Mouse (Mus musculus) erythroblast, embryonic 14.5 days (primary cell): ENCODE measurements around the gene Bri3bp. TPM values are rescaled to one million over a fixed set of nuclear protein-coding genes. Genes with fewer than 3 reads are reported as not detected.
"Not testable (repeated sequence)": the region's sequence is repeated elsewhere in the genome, so short reads cannot be mapped to it uniquely, and the experiment has no call there.

ENCODE experiments used
- H3K27me3 ChIP-seq: 2 replicates; pipeline ENCODE4 v1.6.1; 2012; ENCODE audit warnings: inconsistent platforms; ENCODE audit not compliant: control insufficient read depth
- H3K36me3 ChIP-seq: 2 replicates; pipeline ENCODE4 v1.6.1; 2012; ENCODE audit warnings: mild to moderate bottlenecking, inconsistent platforms; ENCODE audit not compliant: control insufficient read depth
- H3K4me1 ChIP-seq: 2 replicates; pipeline ENCODE4 v1.6.1; 2012; ENCODE audit warnings: inconsistent platforms; ENCODE audit not compliant: control insufficient read depth
- H3K4me3 ChIP-seq: replicated peaks from 2 replicates; pipeline ENCODE3; 2012; ENCODE audit warnings: moderate library complexity, mild to moderate bottlenecking, inconsistent platforms
- H3K9me3 ChIP-seq: 2 replicates; pipeline ENCODE4 v1.6.1; 2012; ENCODE audit warnings: low read length, inconsistent platforms, mixed read lengths; ENCODE audit not compliant: control insufficient read depth
- GATA1 ChIP-seq: IDR thresholded peaks from 2 replicates; pipeline ENCODE4 v1.6.1; 2012; ENCODE audit warnings: low read length, inconsistent platforms, mixed read lengths
- TAL1 ChIP-seq: IDR thresholded peaks from 3 replicates; pipeline ENCODE4 v1.6.1; 2012; ENCODE audit warnings: low read length, inconsistent platforms, mixed read lengths
- polyA plus RNA-seq: library from polyadenylated mRNA; stranded (reverse); fragments of >175 nt; gene quantifications from 2 replicates; pipeline ENCODE4 v1.2.3, GENCODE M21; 2012

The Bri3bp gene
- 0.16 and 0.38 TPM in 2 replicates for polyA plus RNA-seq

GRCm38 (mm10) chr5:125441234-125442114 is at the start of gene Bri3bp:
Gene Bri3bp, plus strand, starts transcription at chr5:125441568.
- peak within 1 kb of the TSS; percentile 84 for H3K4me3 ChIP-seq
- no peaks in the 10 kb centered on the region for H3K27me3 ChIP-seq
- peaks cover 4% of the 10 kb centered on the region; the same call in 1 of the 2 replicates for H3K9me3 ChIP-seq
- peaks cover 13% of the 10 kb centered on the region for H3K36me3 ChIP-seq
- H3K4me1 ChIP-seq: peaks cover 52% of the 10 kb centered on the region
- TF ChIP-seq GATA1 (no peak), TAL1 (no peak)

DNA sequence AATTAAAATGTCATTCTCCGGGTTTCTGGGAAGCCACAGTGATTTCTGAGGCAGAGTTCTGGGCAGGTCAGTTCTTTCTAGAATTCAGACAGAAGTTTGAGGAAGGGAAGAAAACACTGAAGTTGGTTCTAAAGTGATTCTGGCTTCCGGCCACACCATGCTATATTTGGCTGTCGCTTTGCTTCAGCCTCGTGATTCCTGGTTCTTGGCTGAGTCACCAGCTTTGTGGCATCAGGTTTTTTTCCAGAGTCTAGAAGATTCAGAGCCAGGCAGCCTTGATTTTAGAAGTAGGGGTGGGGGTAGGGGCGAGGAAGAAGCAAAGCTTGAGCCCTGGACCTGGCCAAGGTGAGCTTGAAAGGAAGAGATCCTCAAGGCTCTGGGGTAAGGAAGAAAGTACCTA is 49.8 kb upstream of the Bri3bp start:
- Histone ChIP-seq H3K4me1 (peaks cover 52% of the 10 kb centered on the region), H3K9me3 (no peaks in the 10 kb centered on the region), H3K36me3 (peaks cover 15% of the 10 kb centered on the region), H3K4me3 (no peak overlapping the region), H3K27me3 (peaks cover 6% of the 10 kb centered on the region)
- TF ChIP-seq GATA1 (no peak), TAL1 (no peak)

DNA sequence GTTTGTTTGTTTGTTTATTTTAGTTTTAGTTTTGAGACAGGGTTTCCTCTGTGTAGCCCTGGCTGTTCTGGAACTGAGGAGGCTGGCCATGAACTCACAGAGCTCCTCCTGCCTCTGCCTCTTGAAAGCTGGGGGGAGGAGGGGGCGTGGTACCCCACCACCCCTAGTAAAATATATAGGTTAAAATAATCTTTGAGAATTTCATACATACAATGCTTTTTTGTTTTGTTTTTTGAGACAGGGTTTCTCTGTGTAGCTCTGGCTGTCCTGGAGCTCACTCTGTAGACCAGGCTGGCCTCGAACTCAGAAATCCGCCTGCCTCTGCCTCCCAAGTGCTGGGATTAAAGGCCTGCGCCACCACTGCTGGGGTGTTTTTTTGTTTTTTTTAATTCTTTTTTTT is 49.2 kb upstream of the Bri3bp start:
- H3K27me3 ChIP-seq: peaks cover 12% of the 10 kb centered on the region
- peaks cover 52% of the 10 kb centered on the region for H3K4me1 ChIP-seq
- H3K4me3 ChIP-seq, H3K9me3 ChIP-seq: not testable (repeated sequence)
- H3K36me3 ChIP-seq: peaks cover 13% of the 10 kb centered on the region

DNA sequence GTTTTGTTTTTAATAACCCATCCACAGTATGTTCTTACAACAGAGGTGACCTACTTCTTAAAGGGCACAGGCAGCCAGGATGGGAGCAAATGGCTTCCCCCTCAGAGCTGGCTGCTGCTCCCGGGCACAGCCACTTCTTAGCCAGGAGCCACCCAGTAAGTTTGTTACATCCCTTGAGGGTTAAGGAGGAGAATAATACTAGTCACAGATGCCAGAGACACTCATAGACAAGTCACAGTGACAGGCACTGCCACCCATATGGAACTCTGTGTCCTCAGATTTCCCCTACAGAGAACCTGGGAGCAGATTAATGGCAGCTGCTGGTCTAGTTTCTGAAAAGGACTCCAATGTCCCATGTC is 48.8 kb upstream of the Bri3bp start:
- Histone ChIP-seq H3K9me3 (no peaks in the 10 kb centered on the region), H3K4me1 (peaks cover 52% of the 10 kb centered on the region), H3K27me3 (peaks cover 13% of the 10 kb centered on the region), H3K36me3 (peaks cover 12% of the 10 kb centered on the region), H3K4me3 (peak overlapping the region; percentile 74)
- TF ChIP-seq TAL1 (no peak), GATA1 (no peak)

DNA sequence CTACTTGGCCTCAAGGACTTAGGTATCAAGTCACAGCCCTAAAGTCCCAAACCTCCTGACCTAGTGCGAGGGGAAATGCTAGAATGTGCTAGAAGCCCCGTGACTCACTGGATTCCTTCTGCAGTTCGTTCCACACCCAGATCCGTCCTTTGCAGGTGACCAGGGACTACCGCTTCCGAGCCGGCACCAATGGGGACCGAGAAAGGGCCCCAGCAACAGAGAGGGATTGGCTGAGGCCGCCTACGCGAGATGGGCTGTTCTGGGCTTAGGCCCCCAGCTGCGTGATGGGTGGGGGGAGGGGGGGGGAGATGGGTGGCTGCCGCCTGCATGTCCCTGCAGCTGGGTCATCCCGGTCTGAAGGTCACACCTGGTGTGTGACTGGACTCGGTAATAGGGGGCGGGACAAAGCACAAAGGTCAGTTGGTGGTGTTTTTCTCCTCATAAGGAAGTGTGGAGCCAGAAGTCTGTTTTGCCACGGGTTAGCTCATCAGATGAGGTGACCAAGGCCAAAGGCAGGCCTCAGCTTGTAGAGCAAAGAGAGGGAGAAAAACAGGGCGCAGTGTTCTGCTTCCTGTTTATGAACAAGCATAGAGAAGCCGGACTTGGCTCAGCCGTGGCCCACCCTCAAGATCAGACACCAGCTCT is 48.3 kb upstream of the Bri3bp start:
- Histone ChIP-seq H3K27me3 (peaks cover 14% of the 10 kb centered on the region), H3K36me3 (peaks cover 10% of the 10 kb centered on the region), H3K4me1 (peaks cover 51% of the 10 kb centered on the region), H3K9me3 (no peaks in the 10 kb centered on the region), H3K4me3 (peak overlapping the region; percentile 74)
- TF ChIP-seq GATA1: no peak
- TF ChIP-seq TAL1: no peak

DNA sequence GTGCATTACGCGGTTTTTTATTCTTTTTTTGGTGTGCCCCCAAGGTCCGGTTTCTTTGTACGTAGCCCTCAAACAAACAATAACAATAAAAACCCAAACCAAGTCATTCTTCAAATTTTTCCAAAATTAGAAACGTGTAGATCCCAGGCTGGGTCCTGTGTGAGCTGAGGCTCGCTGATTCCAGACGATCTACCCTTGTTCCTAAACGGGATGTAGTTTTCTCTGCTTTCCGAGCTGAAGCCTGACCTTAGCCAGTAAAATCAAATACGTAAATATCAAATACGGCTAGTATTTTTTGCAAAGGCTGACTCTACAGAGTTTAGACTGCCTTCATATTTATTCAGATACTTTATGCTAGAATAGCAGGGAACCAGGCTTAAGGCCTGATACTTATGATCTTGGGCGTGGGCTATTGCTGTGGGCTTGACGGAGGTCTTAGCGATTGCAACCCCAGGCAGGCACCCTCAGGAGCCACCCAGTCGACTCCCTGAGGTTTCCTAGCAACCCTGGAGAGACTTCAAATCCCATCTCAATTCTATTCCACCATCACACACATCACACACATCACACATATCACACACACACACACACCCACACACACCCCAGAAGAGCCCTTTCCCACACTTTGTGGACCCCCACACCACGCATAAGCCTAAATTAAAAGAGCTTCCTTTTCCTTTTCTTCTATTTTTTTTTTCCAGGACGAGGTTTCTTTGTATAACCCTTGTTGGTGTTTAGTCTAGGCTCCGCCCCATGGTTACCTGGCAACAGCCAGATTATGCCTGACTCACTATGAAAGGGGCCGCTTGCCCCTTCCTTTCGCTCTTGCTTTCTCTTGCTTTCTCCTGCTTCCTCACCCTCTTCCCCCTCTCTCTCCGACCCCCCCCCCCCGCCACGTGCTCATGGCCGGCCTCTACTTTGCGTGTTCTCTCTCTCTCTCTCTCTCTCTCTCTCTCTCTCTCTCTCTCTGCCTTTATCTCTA is 47.5 kb upstream of the Bri3bp start:
- H3K4me1 ChIP-seq: peaks cover 43% of the 10 kb centered on the region
- no peaks in the 10 kb centered on the region for H3K9me3 ChIP-seq
- peak overlapping the region; percentile 74 for H3K4me3 ChIP-seq
- TF ChIP-seq GATA1 (no peak), TAL1 (no peak)
- H3K27me3 ChIP-seq: peaks cover 22% of the 10 kb centered on the region
- peaks cover 2% of the 10 kb centered on the region for H3K36me3 ChIP-seq

DNA sequence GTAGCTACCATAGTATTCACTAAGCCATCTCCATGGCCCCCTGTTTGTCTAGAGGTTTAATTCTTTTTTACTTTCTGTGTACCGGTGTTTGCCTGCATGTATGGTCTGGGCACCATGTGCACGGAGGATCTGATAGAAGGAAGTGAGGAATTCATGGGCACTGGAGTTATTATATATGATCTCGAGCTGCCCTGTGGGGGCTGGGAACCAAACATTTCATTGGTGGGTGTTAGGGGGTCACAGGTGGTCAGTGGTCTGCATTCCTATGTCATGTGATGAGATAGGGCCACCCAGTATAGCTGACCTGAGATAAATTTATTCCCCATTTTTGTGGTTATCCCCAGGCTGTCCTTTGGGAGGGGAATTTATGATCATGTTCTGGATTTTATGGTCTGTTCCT is 46.4 kb upstream of the Bri3bp start:
- H3K36me3 ChIP-seq: no peaks in the 10 kb centered on the region
- peaks cover 33% of the 10 kb centered on the region for H3K27me3 ChIP-seq
- TF ChIP-seq GATA1 (no peak), TAL1 (no peak)
- no peak overlapping the region for H3K4me3 ChIP-seq
- H3K4me1 ChIP-seq: peaks cover 43% of the 10 kb centered on the region
- H3K9me3 ChIP-seq: no peaks in the 10 kb centered on the region

GRCm38 (mm10) chr5:125400903-125401302 is 40.5 kb upstream of the Bri3bp start:
- Histone ChIP-seq H3K4me3 (no peak overlapping the region), H3K36me3 (no peaks in the 10 kb centered on the region), H3K4me1 (peaks cover 26% of the 10 kb centered on the region), H3K27me3 (peaks cover 73% of the 10 kb centered on the region), H3K9me3 (no peaks in the 10 kb centered on the region; the same call in 1 of the 2 replicates)
- TF ChIP-seq GATA1 (no peak), TAL1 (no peak)
